Mouse (Mus musculus): ENCODE results near the gene Chmp1a. TPM values are rescaled to one million over a fixed set of nuclear protein-coding genes. Genes with fewer than 3 reads are reported as not detected.
"Not testable (repeated sequence)": the region's sequence is repeated elsewhere in the genome, so short reads cannot be mapped to it uniquely, and the experiment has no call there.

The Chmp1a gene
- polyA plus RNA-seq (2012; rRNA removed) = 98.1 and 98.4 TPM in 2 replicates

DNA sequence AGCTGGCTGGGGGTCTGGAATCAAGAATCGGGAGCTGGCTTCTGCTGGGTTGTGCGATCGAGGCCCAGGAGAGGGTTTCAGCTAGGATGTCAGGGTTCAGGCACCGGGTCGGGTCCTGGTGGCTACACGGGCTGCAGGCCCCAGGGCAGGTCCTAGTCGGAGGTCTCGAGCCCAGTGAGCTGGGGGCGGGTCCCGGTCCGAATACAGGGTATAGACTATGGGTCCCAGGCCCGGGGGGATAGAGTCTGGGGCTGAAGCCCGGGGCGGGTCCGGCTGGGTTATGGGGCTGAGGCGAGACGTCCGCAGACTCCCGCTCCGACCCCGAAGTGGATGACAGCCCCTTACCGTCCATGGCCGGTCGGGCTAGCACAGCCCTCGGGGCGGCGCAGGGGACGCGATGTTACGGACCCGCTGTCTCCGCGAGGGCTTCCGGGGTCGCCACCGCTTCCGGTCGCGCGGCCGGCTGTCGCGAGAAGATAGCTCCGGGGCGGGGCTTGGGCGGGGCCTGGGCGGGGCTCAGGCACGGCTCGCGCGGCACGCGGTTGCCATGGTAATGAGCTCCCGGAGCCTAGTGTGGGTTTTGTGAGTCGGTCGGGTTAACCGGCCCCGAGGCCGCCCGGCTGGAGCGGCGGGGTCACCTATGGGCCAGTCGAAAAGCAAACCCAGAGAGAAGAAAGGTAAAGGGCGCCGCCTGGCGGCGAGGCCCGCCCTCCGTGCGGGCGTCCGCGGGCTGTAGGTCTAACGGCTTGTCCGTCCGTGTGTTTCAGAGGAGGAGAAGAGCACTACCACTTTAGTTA is at the start of gene Chmp1a, which contains the start of gene Spata33:
Gene Chmp1a, minus strand, starts transcription at position 443 of the 797 bp plus-strand sequence.
Gene Spata33, plus strand, starts transcription at position 512 of the 797 bp plus-strand sequence.
- peak; percentile 81 for TF ChIP-seq POLR2A (IDR thresholded peaks at IDR 0.05; ENCODE audit: control insufficient read depth, low read depth, low read length)
- TF ChIP-seq CTCF (IDR thresholded peaks at IDR 0.05; ENCODE audit: control insufficient read depth, insufficient read depth, insufficient replicate concordance, low read depth, low read length) = peak; percentile 51
- peak within 1 kb of the TSS; percentile 92 for H3K27ac ChIP-seq (ENCODE audit: control insufficient read depth, insufficient read depth, low read depth, low read length)
- H3K4me1 ChIP-seq (ENCODE audit: control insufficient read depth, insufficient read depth, low read length) = peaks cover 3% of the 10 kb centered on the region
- peaks cover 4% of the 10 kb centered on the region for H3K36me3 ChIP-seq (ENCODE audit: control insufficient read depth, insufficient read depth, low read length)
- H3K4me3 ChIP-seq (ENCODE audit: control insufficient read depth, low read depth, low read length) = peak within 1 kb of the TSS; percentile 91
- H3K27me3 ChIP-seq (ENCODE audit: control insufficient read depth, insufficient read depth, low read length) = no peaks in the 10 kb centered on the region

GRCm38 (mm10) chr8:123257593-123257992 is 45.0 kb upstream of the Chmp1a start:
- H3K4me1 ChIP-seq (ENCODE audit: control insufficient read depth, insufficient read depth, low read length); H3K36me3 ChIP-seq (ENCODE audit: control insufficient read depth, insufficient read depth, low read length); H3K27ac ChIP-seq (ENCODE audit: control insufficient read depth, insufficient read depth, low read depth, low read length); H3K27me3 ChIP-seq (ENCODE audit: control insufficient read depth, insufficient read depth, low read length); H3K4me3 ChIP-seq (ENCODE audit: control insufficient read depth, low read depth, low read length): not testable (repeated sequence)

- Histone ChIP-seq H3K36me3 (ENCODE audit: control insufficient read depth, insufficient read depth, low read length) (peaks cover 1% of the 10 kb centered on the region; the same call in 1 of the 2 replicates), H3K4me3 (ENCODE audit: control insufficient read depth, low read depth, low read length) (no peak overlapping the region), H3K4me1 (ENCODE audit: control insufficient read depth, insufficient read depth, low read length) (peaks cover 9% of the 10 kb centered on the region), H3K27me3 (ENCODE audit: control insufficient read depth, insufficient read depth, low read length) (no peaks in the 10 kb centered on the region), H3K27ac (ENCODE audit: control insufficient read depth, insufficient read depth, low read depth, low read length) (no peak overlapping the region)
- TF ChIP-seq CTCF (IDR thresholded peaks at IDR 0.05; ENCODE audit: control insufficient read depth, insufficient read depth, insufficient replicate concordance, low read depth, low read length) = no peak
- no peak for TF ChIP-seq POLR2A (IDR thresholded peaks at IDR 0.05; ENCODE audit: control insufficient read depth, low read depth, low read length)
These were observed 44.6 kb upstream of the Chmp1a start for GRCm38 (mm10) chr8:123257114-123257513.

DNA sequence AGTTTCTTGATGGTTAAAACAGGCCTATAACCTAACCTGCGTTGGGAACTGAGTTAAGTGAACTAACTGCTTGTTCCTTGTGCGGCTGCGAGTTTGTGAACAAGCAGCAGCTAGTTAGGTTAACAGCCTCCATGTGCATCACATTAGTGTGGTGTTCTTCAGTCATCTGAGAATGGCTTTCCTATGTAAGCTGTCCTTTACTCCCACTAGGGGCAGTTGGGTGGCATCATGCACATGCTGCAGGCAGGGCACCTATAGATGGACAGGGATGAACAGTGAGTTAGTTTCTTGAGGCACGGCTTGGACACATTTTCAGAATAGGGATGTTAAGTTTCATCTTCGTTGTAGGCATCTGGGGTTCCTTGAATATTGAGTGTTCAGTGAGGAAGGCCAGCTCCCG is 42.6 kb upstream of the Chmp1a start:
- Histone ChIP-seq H3K27me3 (ENCODE audit: control insufficient read depth, insufficient read depth, low read length) (no peaks in the 10 kb centered on the region), H3K4me1 (ENCODE audit: control insufficient read depth, insufficient read depth, low read length) (peaks cover 9% of the 10 kb centered on the region), H3K27ac (ENCODE audit: control insufficient read depth, insufficient read depth, low read depth, low read length) (no peak overlapping the region), H3K4me3 (ENCODE audit: control insufficient read depth, low read depth, low read length) (peak overlapping the region; percentile 96; the same call in 1 of the 2 replicates), H3K36me3 (ENCODE audit: control insufficient read depth, insufficient read depth, low read length) (no peaks in the 10 kb centered on the region; the same call in 1 of the 2 replicates)
- TF ChIP-seq CTCF (IDR thresholded peaks at IDR 0.05; ENCODE audit: control insufficient read depth, insufficient read depth, insufficient replicate concordance, low read depth, low read length) (no peak), POLR2A (IDR thresholded peaks at IDR 0.05; ENCODE audit: control insufficient read depth, low read depth, low read length) (no peak)

- Histone ChIP-seq H3K27me3 (ENCODE audit: control insufficient read depth, insufficient read depth, low read length) (no peaks in the 10 kb centered on the region), H3K27ac (ENCODE audit: control insufficient read depth, insufficient read depth, low read depth, low read length) (peak within 1 kb of the TSS; percentile 81)
- TF ChIP-seq CTCF (IDR thresholded peaks at IDR 0.05; ENCODE audit: control insufficient read depth, insufficient read depth, insufficient replicate concordance, low read depth, low read length) (no peak), POLR2A (IDR thresholded peaks at IDR 0.05; ENCODE audit: control insufficient read depth, low read depth, low read length) (peak; percentile 19; the same call in 1 of the 2 replicates)
These were observed 41.7 kb upstream of the Chmp1a start, which contains the start of the genes Zfp276 and Vps9d1 for GRCm38 (mm10) chr8:123254099-123254885. Gene Zfp276 (plus strand): TSS chr8:123254195. Gene Vps9d1 (minus strand): TSS chr8:123254348.

GRCm38 (mm10) chr8:123253451-123254098 is 41.0 kb upstream of the Chmp1a start:
- H3K27me3 ChIP-seq (ENCODE audit: control insufficient read depth, insufficient read depth, low read length) = no peaks in the 10 kb centered on the region
- H3K4me1 ChIP-seq (ENCODE audit: control insufficient read depth, insufficient read depth, low read length) = peaks cover 9% of the 10 kb centered on the region
- TF ChIP-seq POLR2A (IDR thresholded peaks at IDR 0.05; ENCODE audit: control insufficient read depth, low read depth, low read length) (no peak), CTCF (IDR thresholded peaks at IDR 0.05; ENCODE audit: control insufficient read depth, insufficient read depth, insufficient replicate concordance, low read depth, low read length) (no peak)
- peak overlapping the region; percentile 92 for H3K4me3 ChIP-seq (ENCODE audit: control insufficient read depth, low read depth, low read length)
- H3K36me3 ChIP-seq (ENCODE audit: control insufficient read depth, insufficient read depth, low read length) = peaks cover 2% of the 10 kb centered on the region; the same call in 1 of the 2 replicates
- H3K27ac ChIP-seq (ENCODE audit: control insufficient read depth, insufficient read depth, low read depth, low read length) = peak overlapping the region; percentile 21

More at GRCm38 (mm10) chr8:123254099-123254885, 41.7 kb upstream of the Chmp1a start, which contains the start of the genes Zfp276 and Vps9d1:
- peaks cover 9% of the 10 kb centered on the region for H3K4me1 ChIP-seq (ENCODE audit: control insufficient read depth, insufficient read depth, low read length)
- peak within 1 kb of the TSS; percentile 96 for H3K4me3 ChIP-seq (ENCODE audit: control insufficient read depth, low read depth, low read length)
- peaks cover 2% of the 10 kb centered on the region; the same call in 1 of the 2 replicates for H3K36me3 ChIP-seq (ENCODE audit: control insufficient read depth, insufficient read depth, low read length)

Measured in testis, adult 2 months (tissue).